Mouse (Mus musculus) stomach, postnatal 0 days (tissue): ENCODE results near the gene Rdh16f2.

ENCODE experiments used
- CTCF ChIP-seq: IDR thresholded peaks from 2 replicates; pipeline ENCODE4 v1.5.1; 2016; ENCODE audit warnings: antibody characterized with exemption, low read depth, mild to moderate bottlenecking, moderate library complexity
- EP300 ChIP-seq: optimal IDR thresholded peaks from 2 replicates; pipeline ENCODE3; 2016; ENCODE audit warnings: antibody characterized with exemption

GRCm38 (mm10) chr10:127904718-127905446, 38.6 kb downstream of the Rdh16f2 start:
- TF ChIP-seq CTCF, result no peak
- TF ChIP-seq EP300, result no peak
